Mouse (Mus musculus): ENCODE data around the gene Rdh5. TPM values are rescaled to one million over a fixed set of nuclear protein-coding genes. Genes with fewer than 3 reads are reported as not detected.

The Rdh5 gene
- polyA plus RNA-seq, 1 experiment from 2014 or later = 8.1 TPM

- Histone ChIP-seq H3K27ac (replicated peaks) (peak overlapping the region; percentile 97), H3K4me2 (replicated peaks; ENCODE audit: low read depth) (peak overlapping the region; percentile 72), H3K36me3 (ENCODE audit: control insufficient read depth, insufficient read depth, low read length) (peaks cover 4% of the 10 kb centered on the region; the same call in 1 of the 2 replicates), H3K4me3 (ENCODE audit: low read depth, low read length) (peak overlapping the region; percentile 92), H3K27me3 (ENCODE audit: control insufficient read depth, insufficient read depth, low read length) (no peaks in the 10 kb centered on the region), H3K9me3 (ENCODE audit: control insufficient read depth, low read length) (no peaks in the 10 kb centered on the region), H3K9ac (ENCODE audit: low read length) (peak overlapping the region; percentile 97), H3K4me1 (replicated peaks; ENCODE audit: control insufficient read depth, insufficient read depth) (no peaks in the 10 kb centered on the region)
- ATAC-seq (ENCODE audit: low FRiP score, low TSS enrichment) = peak; percentile 85
- TF ChIP-seq EP300 (optimal IDR thresholded peaks at IDR 0.05) = no peak
- 0% methylated on average over 25 of the region's 41 CpGs for WGBS
- DNase-seq (ENCODE audit: low spot score) = peak; percentile 93
These were observed 13.1 kb downstream of the Rdh5 start for GRCm38 (mm10) chr10:128909567-128910028.

- Histone ChIP-seq H3K27ac (replicated peaks) (peak overlapping the region; percentile 97), H3K9me3 (ENCODE audit: control insufficient read depth, low read length) (no peaks in the 10 kb centered on the region), H3K36me3 (ENCODE audit: control insufficient read depth, insufficient read depth, low read length) (peaks cover 4% of the 10 kb centered on the region; the same call in 1 of the 2 replicates), H3K4me3 (ENCODE audit: low read depth, low read length) (peak overlapping the region; percentile 92), H3K4me2 (replicated peaks; ENCODE audit: low read depth) (peak overlapping the region; percentile 72), H3K27me3 (ENCODE audit: control insufficient read depth, insufficient read depth, low read length) (no peaks in the 10 kb centered on the region), H3K4me1 (replicated peaks; ENCODE audit: control insufficient read depth, insufficient read depth) (no peaks in the 10 kb centered on the region), H3K9ac (ENCODE audit: low read length) (peak overlapping the region; percentile 97)
- no peak for TF ChIP-seq EP300 (optimal IDR thresholded peaks at IDR 0.05)
- no peak for TF ChIP-seq CTCF (IDR thresholded peaks at IDR 0.05; ENCODE audit: low read depth)
- DNase-seq (ENCODE audit: low spot score) (peak; percentile 55), ATAC-seq (ENCODE audit: low FRiP score, low TSS enrichment) (peak; percentile 51)
- 40% methylated on average over 13 of the region's 13 CpGs for WGBS
These were observed 13.8 kb downstream of the Rdh5 start for GRCm38 (mm10) chr10:128908778-128909448.

GRCm38 (mm10) chr10:128904812-128905211, 17.9 kb downstream of the Rdh5 start:
- Histone ChIP-seq H3K36me3 (ENCODE audit: control insufficient read depth, insufficient read depth, low read length) (no peaks in the 10 kb centered on the region), H3K4me1 (replicated peaks; ENCODE audit: control insufficient read depth, insufficient read depth) (no peaks in the 10 kb centered on the region), H3K27ac (replicated peaks) (no peak overlapping the region), H3K9ac (ENCODE audit: low read length) (no peak overlapping the region), H3K4me3 (ENCODE audit: low read depth, low read length) (no peak overlapping the region), H3K27me3 (ENCODE audit: control insufficient read depth, insufficient read depth, low read length) (no peaks in the 10 kb centered on the region), H3K9me3 (ENCODE audit: control insufficient read depth, low read length) (no peaks in the 10 kb centered on the region), H3K4me2 (replicated peaks; ENCODE audit: low read depth) (no peak overlapping the region)
- ATAC-seq (ENCODE audit: low FRiP score, low TSS enrichment) (no peak), DNase-seq (ENCODE audit: low spot score) (no peak)
- TF ChIP-seq CTCF (IDR thresholded peaks at IDR 0.05; ENCODE audit: low read depth) (no peak), EP300 (optimal IDR thresholded peaks at IDR 0.05) (no peak)
- WGBS = 77% methylated on average over 5 of the region's 5 CpGs

GRCm38 (mm10) chr10:128902409-128902988, 20.2 kb downstream of the Rdh5 start:
- no peak overlapping the region for H3K9ac ChIP-seq (ENCODE audit: low read length)
- DNase-seq (ENCODE audit: low spot score) = no peak
- H3K27ac ChIP-seq (replicated peaks) = no peak overlapping the region
- TF ChIP-seq CTCF (IDR thresholded peaks at IDR 0.05; ENCODE audit: low read depth) = no peak
- no peak for TF ChIP-seq EP300 (optimal IDR thresholded peaks at IDR 0.05)
- ATAC-seq (ENCODE audit: low FRiP score, low TSS enrichment) = no peak
- no peaks in the 10 kb centered on the region for H3K36me3 ChIP-seq (ENCODE audit: control insufficient read depth, insufficient read depth, low read length)
- no peaks in the 10 kb centered on the region for H3K4me1 ChIP-seq (replicated peaks; ENCODE audit: control insufficient read depth, insufficient read depth)
- no peaks in the 10 kb centered on the region for H3K27me3 ChIP-seq (ENCODE audit: control insufficient read depth, insufficient read depth, low read length)
- no peaks in the 10 kb centered on the region for H3K9me3 ChIP-seq (ENCODE audit: control insufficient read depth, low read length)
- H3K4me2 ChIP-seq (replicated peaks; ENCODE audit: low read depth) = no peak overlapping the region
- WGBS = 72% methylated on average over 3 of the region's 3 CpGs
- H3K4me3 ChIP-seq (ENCODE audit: low read depth, low read length) = no peak overlapping the region

- no peaks in the 10 kb centered on the region for H3K4me1 ChIP-seq (replicated peaks; ENCODE audit: control insufficient read depth, insufficient read depth)
- ATAC-seq (ENCODE audit: low FRiP score, low TSS enrichment) (no peak), DNase-seq (ENCODE audit: low spot score) (no peak)
- H3K9ac ChIP-seq (ENCODE audit: low read length) = no peak overlapping the region
- no peaks in the 10 kb centered on the region for H3K9me3 ChIP-seq (ENCODE audit: control insufficient read depth, low read length)
- H3K4me2 ChIP-seq (replicated peaks; ENCODE audit: low read depth) = no peak overlapping the region
- H3K27me3 ChIP-seq (ENCODE audit: control insufficient read depth, insufficient read depth, low read length) = no peaks in the 10 kb centered on the region
- no peaks in the 10 kb centered on the region for H3K36me3 ChIP-seq (ENCODE audit: control insufficient read depth, insufficient read depth, low read length)
- no peak for TF ChIP-seq CTCF (IDR thresholded peaks at IDR 0.05; ENCODE audit: low read depth)
- TF ChIP-seq EP300 (optimal IDR thresholded peaks at IDR 0.05) = no peak
- no peak overlapping the region for H3K4me3 ChIP-seq (ENCODE audit: low read depth, low read length)
- H3K27ac ChIP-seq (replicated peaks) = no peak overlapping the region
- 79% methylated on average over 1 of the region's 1 CpGs for WGBS
These were observed 21.3 kb downstream of the Rdh5 start for GRCm38 (mm10) chr10:128901409-128901808.

GRCm38 (mm10) chr10:128900698-128901097, 22.0 kb downstream of the Rdh5 start, which contains the start of gene Cd63:
Gene Cd63, plus strand, starts transcription at chr10:128900989.
- Histone ChIP-seq H3K9ac (ENCODE audit: low read length) (no peak within 1 kb of the TSS), H3K27me3 (ENCODE audit: control insufficient read depth, insufficient read depth, low read length) (no peaks in the 10 kb centered on the region), H3K27ac (replicated peaks) (no peak within 1 kb of the TSS), H3K4me3 (ENCODE audit: low read depth, low read length) (no peak within 1 kb of the TSS), H3K4me2 (replicated peaks; ENCODE audit: low read depth) (no peak within 1 kb of the TSS), H3K4me1 (replicated peaks; ENCODE audit: control insufficient read depth, insufficient read depth) (no peaks in the 10 kb centered on the region), H3K9me3 (ENCODE audit: control insufficient read depth, low read length) (no peaks in the 10 kb centered on the region), H3K36me3 (ENCODE audit: control insufficient read depth, insufficient read depth, low read length) (no peaks in the 10 kb centered on the region)
- TF ChIP-seq CTCF (IDR thresholded peaks at IDR 0.05; ENCODE audit: low read depth) (no peak), EP300 (optimal IDR thresholded peaks at IDR 0.05) (no peak)
- DNase-seq (ENCODE audit: low spot score) (peak; percentile 21), ATAC-seq (ENCODE audit: low FRiP score, low TSS enrichment) (peak; percentile 88)
- WGBS = 53% methylated on average over 3 of the region's 3 CpGs
